In genomic region chr2:156863487-156864160, GRCm38 (mm10) we compare ENCODE assay signal across 8 mouse cellular contexts. TPM values are rescaled to one million over a fixed set of nuclear protein-coding genes. Genes with fewer than 3 reads are reported as not detected.
DNase-seq lines count a peak whose midpoint lies in the region; ATAC-seq and TF ChIP-seq lines count a peak whose summit lies in the region.

No protein-coding gene starts in this region.

- DNase-seq in gastrocnemius, adult 18-20 months (ENCODE audit: low spot score) = peak; percentile 21
- no peak for DNase-seq in gastrocnemius, postnatal 36 days
- DNase-seq in kidney, postnatal 0 days (ENCODE audit: low spot score) = peak; percentile 57
- peak; percentile 81 to 86 for DNase-seq in lung, postnatal 4 days
- DNase-seq in spleen, postnatal 10 days (ENCODE audit: low spot score in 2 of 2) = peak; percentile 36 to 63
- DNase-seq in left cerebral cortex, adult 11 months (ENCODE audit: low spot score) = no peak

- 1% methylated on average over 28 of the region's 28 CpGs for WGBS in heart, embryonic 15.5 days
- WGBS in kidney, postnatal 0 days = 1% methylated on average over 28 of the region's 28 CpGs

- H3K9me3 ChIP-seq in heart, embryonic 15.5 days (replicated peaks) = no peaks in the 10 kb centered on the region
- H3K9me3 ChIP-seq in kidney, postnatal 0 days (replicated peaks; ENCODE audit: low read length) = no peaks in the 10 kb centered on the region

- intact Hi-C loops in gastrocnemius, postnatal 36 days (cut with DNase I) = loop anchor here (10.0 kb wide), 1 partner anchor 139 kb away; no protein-coding TSS in a partner anchor

- H3K9ac ChIP-seq in heart, embryonic 15.5 days = peak overlapping the region; percentile 97
- H3K9ac ChIP-seq in kidney, postnatal 0 days (ENCODE audit: low read depth, low read length) = peak overlapping the region; percentile 94

- peak overlapping the region; percentile 64 for H3K4me2 ChIP-seq in heart, embryonic 15.5 days
- H3K4me2 ChIP-seq in kidney, postnatal 0 days (ENCODE audit: low read length) = peak overlapping the region; percentile 88

- H3K27me3 ChIP-seq in heart, embryonic 15.5 days = no peaks in the 10 kb centered on the region
- H3K27me3 ChIP-seq in kidney, postnatal 0 days (ENCODE audit: insufficient read depth, low read length) = no peaks in the 10 kb centered on the region

- TF ChIP-seq CTCF in kidney, postnatal 0 days (IDR thresholded peaks at IDR 0.05; ENCODE audit: low read depth) = no peak

- ATAC-seq in heart, embryonic 15.5 days (replicated peaks; ENCODE audit: insufficient number of reproducible peaks, insufficient read depth, low FRiP score, low read depth) = peak; percentile 27
- ATAC-seq in kidney, postnatal 0 days (replicated peaks; ENCODE audit: low FRiP score, low read depth) = no peak; the same call in 1 of the 2 replicates

- H3K36me3 ChIP-seq in heart, embryonic 15.5 days = peaks cover 21% of the 10 kb centered on the region
- H3K36me3 ChIP-seq in kidney, postnatal 0 days (ENCODE audit: insufficient read depth, low read length) = 0 out of 2 replicates have a peak, but pooled peaks cover 7% of the 10 kb centered on the region

- peak overlapping the region; percentile 85 for H3K4me3 ChIP-seq in brown adipose tissue, adult 24 weeks (ENCODE audit: insufficient read depth, low read depth, low read length)
- H3K4me3 ChIP-seq in heart, embryonic 15.5 days = peak overlapping the region; percentile 90
- H3K4me3 ChIP-seq in kidney, postnatal 0 days (replicated peaks; ENCODE audit: low read depth, low read length) = peak overlapping the region; percentile 83

- H3K4me1 ChIP-seq in brown adipose tissue, adult 24 weeks (ENCODE audit: control insufficient read depth, insufficient read depth, insufficient read length, low read length) = peaks cover 6% of the 10 kb centered on the region; the same call in 1 of the 2 replicates
- H3K4me1 ChIP-seq in heart, embryonic 15.5 days (replicated peaks) = peaks cover 27% of the 10 kb centered on the region
- H3K4me1 ChIP-seq in kidney, postnatal 0 days (replicated peaks; ENCODE audit: insufficient read depth, low read length) = peaks cover 6% of the 10 kb centered on the region; the same call in 1 of the 2 replicates

- peak overlapping the region; percentile 82 for H3K27ac ChIP-seq in brown adipose tissue, adult 24 weeks (replicated peaks; ENCODE audit: low read depth, low read length)
- H3K27ac ChIP-seq in heart, embryonic 15.5 days = peak overlapping the region; percentile 90
- H3K27ac ChIP-seq in kidney, postnatal 0 days = peak overlapping the region; percentile 93

RNA-seq across cellular contexts. Expression of gene Rab5if, which starts 0.7 kb away (rescaled TPM):
- 10 to 100 TPM; 79.4 to 87.3 TPM for total RNA-seq in gastrocnemius, adult 18-20 months (2021)
- 10 to 100 TPM; 79.3 to 85.6 TPM for total RNA-seq in gastrocnemius, postnatal 36 days (2021)
- polyA plus RNA-seq in brown adipose tissue, adult 24 weeks (2012; ENCODE audit: insufficient read depth, insufficient read length, missing spikeins) = 285 and 371 TPM in 2 replicates
- 152 and 164 TPM in 2 replicates for polyA plus RNA-seq in heart, embryonic 15.5 days (2015; fragmentation: Nextera tagmentation; extraction: Ambion mirVana)
- 227 and 252 TPM in 2 replicates for polyA plus RNA-seq in kidney, postnatal 0 days (2015; fragmentation: Nextera tagmentation; extraction: Ambion mirVana)

RNA-seq across cellular contexts. Expression of gene 4930518I15Rik, which starts 5.9 kb away (rescaled TPM):
- under 1 TPM; 0.50 to 0.55 TPM for total RNA-seq in gastrocnemius, adult 18-20 months (2021)
- under 1 TPM; 0.25 to 0.64 TPM for total RNA-seq in gastrocnemius, postnatal 36 days (2021)
- 0.83 and 1.3 TPM in 2 replicates for polyA plus RNA-seq in brown adipose tissue, adult 24 weeks (2012; ENCODE audit: insufficient read depth, insufficient read length, missing spikeins)
- 4.8 and 5.7 TPM in 2 replicates for polyA plus RNA-seq in heart, embryonic 15.5 days (2015; fragmentation: Nextera tagmentation; extraction: Ambion mirVana)
- 2.6 and 4.6 TPM in 2 replicates for polyA plus RNA-seq in kidney, postnatal 0 days (2015; fragmentation: Nextera tagmentation; extraction: Ambion mirVana)

RNA-seq across cellular contexts. Expression of gene Sla2, which starts 23.4 kb away (rescaled TPM):
- total RNA-seq in gastrocnemius, adult 18-20 months (2021) = not detected
- under 1 TPM in 1 of 2 experiments, not detected in 1; 0.26 TPM for total RNA-seq in gastrocnemius, postnatal 36 days (2021)
- 0.42 TPM in 1 of 2 replicates, not detected in the other for polyA plus RNA-seq in brown adipose tissue, adult 24 weeks (2012; ENCODE audit: insufficient read depth, insufficient read length, missing spikeins)
- polyA plus RNA-seq in heart, embryonic 15.5 days (2015; fragmentation: Nextera tagmentation; extraction: Ambion mirVana) = 0.58 and 4.4 TPM in 2 replicates
- 0.18 and 0.32 TPM in 2 replicates for polyA plus RNA-seq in kidney, postnatal 0 days (2015; fragmentation: Nextera tagmentation; extraction: Ambion mirVana)

RNA-seq across cellular contexts. Expression of gene Tgif2, which starts 23.8 kb away (rescaled TPM):
- total RNA-seq in gastrocnemius, adult 18-20 months (2021) = under 1 TPM; 0.21 to 0.40 TPM
- under 1 TPM; 0.32 to 0.51 TPM for total RNA-seq in gastrocnemius, postnatal 36 days (2021)
- polyA plus RNA-seq in brown adipose tissue, adult 24 weeks (2012; ENCODE audit: insufficient read depth, insufficient read length, missing spikeins) = not detected in 2 replicates
- polyA plus RNA-seq in heart, embryonic 15.5 days (2015; fragmentation: Nextera tagmentation; extraction: Ambion mirVana) = 23.6 and 34.1 TPM in 2 replicates
- polyA plus RNA-seq in kidney, postnatal 0 days (2015; fragmentation: Nextera tagmentation; extraction: Ambion mirVana) = 38.2 and 40.6 TPM in 2 replicates

Comparison
In these comparisons a context has a peak if more than half of its experiments do, and no peak if none do; other contexts are left out.
1. DNase-seq: peak in gastrocnemius, adult 18-20 months (single experiment), kidney, postnatal 0 days (single experiment), lung, postnatal 4 days (2 of 2) and spleen, postnatal 10 days (2 of 2); none in gastrocnemius, postnatal 36 days (0 of 2) and left cerebral cortex, adult 11 months (single experiment).
2. Peak in every context shown above with its lines, with median percentiles within 50 percentile points of each other: H3K27ac ChIP-seq and H3K4me3 ChIP-seq.